Comparison of ENCODE assay signal across 10 mouse cellular contexts in the genomic region with DNA sequence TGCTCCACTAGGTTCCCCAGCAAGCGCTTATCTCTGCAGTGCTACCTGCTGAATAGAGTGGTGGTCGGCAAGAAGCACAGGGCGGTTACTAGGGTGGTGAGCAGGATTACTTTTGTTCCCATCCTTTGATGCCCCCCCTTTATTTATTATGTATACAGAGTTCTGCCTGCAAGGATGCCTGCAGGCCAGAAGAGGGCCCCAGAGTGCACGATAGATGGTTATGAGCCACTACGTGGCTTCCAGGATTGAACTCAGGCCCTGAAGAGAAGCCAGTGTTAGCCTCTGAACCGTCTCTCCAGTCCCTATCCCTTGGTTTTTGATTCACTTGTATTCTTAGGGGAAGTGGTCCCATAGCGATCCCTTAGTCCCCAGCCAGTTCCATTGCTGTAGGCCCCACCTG. TPM values are rescaled to one million over a fixed set of nuclear protein-coding genes. Genes with fewer than 3 reads are reported as not detected.
DNase-seq lines count a peak whose midpoint lies in the region; TF ChIP-seq lines count a peak whose summit lies in the region.
"Had no signal": no experiment of that assay in that cellular context is flagged by ENCODE, and none has a peak within 500 bp of the region (broad histone marks: within the 10 kb centered on the region; RNA-seq: fewer than 3 reads in every experiment).

No protein-coding gene starts in this region.

- no peak overlapping the region for H3K4me3 ChIP-seq in testis, adult 2 months (ENCODE audit: control insufficient read depth, low read depth, low read length)
- H3K4me3 ChIP-seq: lung, embryonic 15.5 days had no signal

- 0 out of 2 replicates have a peak, but pooled peaks have one; percentile 4 for TF ChIP-seq CTCF in testis, adult 2 months (IDR thresholded peaks at IDR 0.05; ENCODE audit: control insufficient read depth, insufficient read depth, insufficient replicate concordance, low read depth, low read length)

- intact Hi-C loops in heart, postnatal 25 days (cut with DNase I), result no loop called here

- H3K36me3 ChIP-seq in testis, adult 2 months (ENCODE audit: control insufficient read depth, insufficient read depth, low read length), result no peaks in the 10 kb centered on the region
- H3K36me3 ChIP-seq: lung, embryonic 15.5 days had no signal

- no peaks in the 10 kb centered on the region for H3K27me3 ChIP-seq in testis, adult 2 months (ENCODE audit: control insufficient read depth, insufficient read depth, low read length)
- H3K27me3 ChIP-seq: lung, embryonic 15.5 days had no signal

- TF ChIP-seq POLR2A in testis, adult 2 months (IDR thresholded peaks at IDR 0.05; ENCODE audit: control insufficient read depth, low read depth, low read length), result no peak

- H3K4me1 ChIP-seq in testis, adult 2 months (ENCODE audit: control insufficient read depth, insufficient read depth, low read length), result no peaks in the 10 kb centered on the region

- DNase-seq in heart, adult 11 months, result peak; percentile 55
- no peak for DNase-seq in heart, postnatal 25 days (ENCODE audit: low spot score)
- no peak for DNase-seq in testis, postnatal 14 days (ENCODE audit: low spot score)
- DNase-seq in induced T-regulatory cell, adult 2 months (ENCODE audit: low read depth), result peak; percentile 40
- no peak for DNase-seq in urinary bladder, postnatal 4 days (ENCODE audit: low spot score in 2 of 2)
- no peak for DNase-seq in cerebellum, adult 9-11 months
- no peak for DNase-seq in heart, postnatal 4 days
- DNase-seq: heart, postnatal 14 days had no signal

- H3K27ac ChIP-seq in testis, adult 2 months (ENCODE audit: control insufficient read depth, insufficient read depth, low read depth, low read length), result no peak overlapping the region
- H3K27ac ChIP-seq: lung, embryonic 15.5 days had no signal

RNA-seq across cellular contexts. Expression of a gene that starts 25.5 kb away (rescaled TPM):
- total RNA-seq in heart, postnatal 25 days (2021), result under 1 TPM; 0.31 to 0.64 TPM
- 4.8 and 5.5 TPM in 2 replicates for polyA plus RNA-seq in testis, adult 2 months (2012; rRNA removed)
- 1 to 10 TPM; 4.7 to 8.2 TPM for total RNA-seq in heart, postnatal 4 days (2021)

Comparison
In these comparisons a context has a peak if more than half of its experiments do, and no peak if none do; other contexts are left out.
1. DNase-seq: peak in heart, adult 11 months (single experiment) and induced T-regulatory cell, adult 2 months (single experiment); none in heart, postnatal 25 days (single experiment), testis, postnatal 14 days (single experiment), urinary bladder, postnatal 4 days (0 of 2), cerebellum, adult 9-11 months (single experiment) and heart, postnatal 4 days (single experiment).